Mouse (Mus musculus) heart, adult 2 months (tissue): Measurements from ENCODE around the gene Pin1rt1. TPM values are rescaled to one million over a fixed set of nuclear protein-coding genes. Genes with fewer than 3 reads are reported as not detected.
A peak's percentile ranks its signal among the peaks of the same experiment; 100 is the strongest.

Experiments used
- DNase-seq, 2 experiments: peaks; one replicate each; pipeline ENCODE4 v3.0.0; 2021
- H3K27ac ChIP-seq: fragments of 200-600 bp; 2 replicates; pipeline ENCODE4 v1.8.1; 2022
- H3K27me3 ChIP-seq: fragments of 200-500 bp; 2 replicates; pipeline ENCODE4 v1.6.1; 2012; ENCODE audit warnings: mild to moderate bottlenecking, low read length, inconsistent platforms, mixed read lengths; ENCODE audit not compliant: control insufficient read depth, insufficient read depth
- H3K36me3 ChIP-seq: fragments of 200-500 bp; 2 replicates; pipeline ENCODE4 v1.6.1; 2012; ENCODE audit warnings: low read length, inconsistent platforms; ENCODE audit not compliant: control insufficient read depth, insufficient read depth
- H3K4me1 ChIP-seq: fragments of 200-500 bp; 2 replicates; pipeline ENCODE4 v1.6.1; 2011; ENCODE audit warnings: low read length; ENCODE audit not compliant: control insufficient read depth, insufficient read depth
- H3K4me3 ChIP-seq: fragments of 200-600 bp; 2 replicates; pipeline ENCODE4 v1.8.1; 2022
- H3K79me2 ChIP-seq: fragments of 200-500 bp; replicated peaks from 2 replicates; pipeline ENCODE4 v1.6.1; 2012; ENCODE audit warnings: mild to moderate bottlenecking, inconsistent platforms, low read length, moderate library complexity, mixed read lengths; ENCODE audit not compliant: control insufficient read depth, insufficient read depth
- H3K9ac ChIP-seq: fragments of 200-500 bp; 2 replicates; pipeline ENCODE4 v1.6.1; 2012; ENCODE audit warnings: low read depth, mild to moderate bottlenecking, control low read depth, inconsistent platforms, low read length, mixed read lengths
- CTCF ChIP-seq: fragments of 200-600 bp; IDR thresholded peaks from 2 replicates; pipeline ENCODE4 v1.8.1; 2022; ENCODE audit warnings: antibody characterized with exemption, mild to moderate bottlenecking, moderate library complexity
- EP300 ChIP-seq: fragments of 200-500 bp; IDR thresholded peaks from 2 replicates; pipeline ENCODE4 v1.6.1; 2011; ENCODE audit warnings: low read depth, low read length, control low read depth; ENCODE audit not compliant: insufficient read depth
- POLR2A ChIP-seq: fragments of 200-500 bp; IDR thresholded peaks from 2 replicates; pipeline ENCODE4 v1.6.1; 2011; ENCODE audit warnings: mild to moderate bottlenecking, low read depth, low read length, control low read depth; ENCODE audit not compliant: insufficient read depth
- WGBS: fragments of 180-500 bp; shearing (Covaris S2); methylation state at CpG from one replicate; pipeline ENCODE4 v1.1.7; 2018; 5-methylcytosine and 5-hydroxymethylcytosine counted together
- intact Hi-C: fragments of 180-260 bp; cut with DNase I; formaldehyde crosslinking; loops from one replicate; pipeline ENCODE4 v1.15.1; 2025
- polyA plus RNA-seq: library from polyadenylated mRNA; depleted of rRNA; stranded (reverse); fragments of >200 nt; gene quantifications from 2 replicates; pipeline ENCODE4 v1.2.3, GENCODE M21; 2012
- total RNA-seq, 2 experiments: library from RNA; stranded (reverse); gene quantifications; 2 replicates each; pipeline ENCODE4 v1.2.3; 2021

Gene Pin1rt1
- total and polyA plus RNA-seq, 3 experiments: not detected

DNA sequence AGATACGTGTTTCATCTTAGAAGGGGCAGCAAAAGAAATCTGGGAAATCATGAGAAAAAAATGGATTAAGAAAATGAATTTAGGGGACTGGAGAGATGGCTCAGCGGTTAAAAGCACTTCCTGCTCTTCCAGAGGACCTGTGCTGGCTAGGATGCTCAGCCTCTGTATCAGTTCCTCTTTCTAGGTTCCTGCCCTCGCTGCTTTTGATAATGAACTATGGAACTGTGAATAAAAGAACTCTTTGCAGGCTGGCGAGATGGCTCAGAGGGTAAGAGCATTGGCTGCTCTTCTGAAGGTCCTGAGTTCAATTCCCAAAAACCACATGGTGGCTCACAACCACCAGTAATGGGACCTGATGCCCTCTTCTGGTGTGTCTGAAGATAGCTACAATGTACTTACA is 25.5 kb downstream of the Pin1rt1 start:
- Histone ChIP-seq H3K36me3 (no peaks in the 10 kb centered on the region), H3K4me1 (no peaks in the 10 kb centered on the region), H3K27me3 (no peaks in the 10 kb centered on the region), H3K4me3 (no peak overlapping the region), H3K27ac (no peak overlapping the region), H3K9ac (no peak overlapping the region), H3K79me2 (no peaks in the 10 kb centered on the region)
- intact Hi-C loops: no loop called here
- no peak for DNase-seq
- TF ChIP-seq CTCF (no peak), EP300 (no peak), POLR2A (no peak)
- 61% methylated on average over 4 of the region's 4 CpGs for WGBS

GRCm38 (mm10) chr2:104688724-104689123 is 27.5 kb downstream of the Pin1rt1 start:
- Histone ChIP-seq H3K4me1 (no peaks in the 10 kb centered on the region), H3K79me2 (no peaks in the 10 kb centered on the region), H3K4me3 (no peak overlapping the region), H3K27me3 (no peaks in the 10 kb centered on the region), H3K36me3 (no peaks in the 10 kb centered on the region), H3K9ac (no peak overlapping the region), H3K27ac (no peak overlapping the region)
- intact Hi-C loops: loop anchor here (5.0 kb wide), 1 partner anchor 64 kb away; no protein-coding TSS in a partner anchor
- 77% methylated on average over 8 of the region's 8 CpGs for WGBS
- no peak for DNase-seq
- TF ChIP-seq EP300 (no peak), CTCF (no peak), POLR2A (no peak)

DNA sequence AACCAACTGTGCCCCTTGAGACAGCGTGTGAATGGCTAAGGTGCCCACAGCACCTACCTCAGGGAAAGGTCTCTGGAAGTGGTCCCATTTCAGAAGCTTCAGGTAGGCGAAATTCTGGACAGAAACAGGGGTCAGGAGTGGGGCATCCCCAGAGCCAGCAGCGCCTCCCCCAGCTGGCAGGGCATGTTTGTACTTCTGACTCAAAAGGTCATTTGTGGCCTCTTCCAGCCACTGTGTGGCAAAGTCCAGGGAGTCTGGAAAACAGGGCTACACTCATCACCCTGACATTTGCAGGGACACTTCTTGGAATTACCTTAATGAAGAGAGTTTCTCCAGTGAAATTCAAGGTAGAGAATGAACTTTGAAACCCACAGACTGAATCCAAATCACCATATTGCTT is 27.9 kb downstream of the Pin1rt1 start:
- H3K27me3 ChIP-seq: no peaks in the 10 kb centered on the region
- no peak overlapping the region for H3K9ac ChIP-seq
- 73% methylated on average over 3 of the region's 3 CpGs for WGBS
- intact Hi-C loops: loop anchor here (5.0 kb wide), 1 partner anchor 64 kb away; no protein-coding TSS in a partner anchor
- no peaks in the 10 kb centered on the region for H3K36me3 ChIP-seq
- H3K4me3 ChIP-seq: no peak overlapping the region
- TF ChIP-seq EP300: no peak
- TF ChIP-seq POLR2A: no peak
- no peak for TF ChIP-seq CTCF
- H3K4me1 ChIP-seq: no peaks in the 10 kb centered on the region
- no peaks in the 10 kb centered on the region for H3K79me2 ChIP-seq
- no peak overlapping the region for H3K27ac ChIP-seq
- no peak for DNase-seq

GRCm38 (mm10) chr2:104687261-104687660 is 28.9 kb downstream of the Pin1rt1 start:
- no peak for DNase-seq
- Histone ChIP-seq H3K27ac (no peak overlapping the region), H3K4me3 (no peak overlapping the region), H3K36me3 (no peaks in the 10 kb centered on the region), H3K79me2 (no peaks in the 10 kb centered on the region), H3K4me1 (no peaks in the 10 kb centered on the region), H3K27me3 (no peaks in the 10 kb centered on the region), H3K9ac (no peak overlapping the region)
- 69% methylated on average over 3 of the region's 3 CpGs for WGBS
- intact Hi-C loops: loop anchor here (2.0 to 5.0 kb wide), 2 partner anchors 65 to 544 kb away; no protein-coding TSS in a partner anchor
- TF ChIP-seq EP300 (no peak), CTCF (no peak), POLR2A (no peak)

- Histone ChIP-seq H3K36me3 (no peaks in the 10 kb centered on the region), H3K27ac (no peak overlapping the region), H3K4me1 (no peaks in the 10 kb centered on the region), H3K27me3 (no peaks in the 10 kb centered on the region), H3K4me3 (no peak overlapping the region), H3K79me2 (no peaks in the 10 kb centered on the region), H3K9ac (no peak overlapping the region)
- intact Hi-C loops: loop anchor here (1.0 to 5.0 kb wide), 2 partner anchors 67 to 89 kb away; no protein-coding TSS in a partner anchor
- WGBS: 6% methylated on average over 13 of the region's 13 CpGs
- TF ChIP-seq EP300 (peak; percentile 82), CTCF (peak; percentile 97), POLR2A (no peak)
- peak; percentile 80 to 81 for DNase-seq
Measured at GRCm38 (mm10) chr2:104685418-104685817, 30.8 kb downstream of the Pin1rt1 start.

DNA sequence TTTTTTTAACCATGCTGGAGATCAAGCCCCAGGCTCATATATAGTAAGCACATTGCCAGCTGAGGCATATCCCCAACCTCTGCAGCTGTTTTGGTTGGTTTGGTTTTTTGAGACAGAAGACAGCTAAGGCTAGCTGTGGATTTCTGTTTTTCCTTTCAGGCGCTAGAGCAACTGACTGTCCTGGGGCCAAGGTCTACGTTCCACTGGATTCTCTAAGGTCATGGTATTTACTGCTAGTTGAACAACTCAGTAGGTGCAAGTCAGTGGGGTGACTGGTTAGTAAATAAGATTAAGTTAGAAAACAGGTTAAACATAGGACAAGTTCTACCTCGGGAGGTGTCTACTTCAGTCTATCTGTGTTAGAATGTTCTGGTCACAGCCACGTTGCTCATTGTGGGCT is 31.4 kb downstream of the Pin1rt1 start:
- Histone ChIP-seq H3K9ac (no peak overlapping the region), H3K27me3 (no peaks in the 10 kb centered on the region), H3K79me2 (no peaks in the 10 kb centered on the region), H3K36me3 (no peaks in the 10 kb centered on the region), H3K4me1 (no peaks in the 10 kb centered on the region), H3K4me3 (no peak overlapping the region), H3K27ac (no peak overlapping the region)
- TF ChIP-seq EP300 (no peak), CTCF (no peak), POLR2A (no peak)
- intact Hi-C loops: loop anchor here (1.0 to 5.0 kb wide), 2 partner anchors 68 to 90 kb away; no protein-coding TSS in a partner anchor
- WGBS: 84% methylated on average over 4 of the region's 4 CpGs
- no peak for DNase-seq
